Mouse (Mus musculus) spleen, adult 2 months (tissue): ENCODE results near the gene Krt78.

ENCODE experiments used
- CTCF ChIP-seq: fragments of 200-500 bp; IDR thresholded peaks from 2 replicates; pipeline ENCODE4 v1.5.1; 2011; ENCODE audit warnings: mild to moderate bottlenecking, inconsistent platforms; ENCODE audit not compliant: insufficient read depth, insufficient read length, insufficient replicate concordance; ENCODE audit errors: extremely low read depth
- POLR2A ChIP-seq: fragments of 200-500 bp; IDR thresholded peaks from 2 replicates; pipeline ENCODE4 v1.6.1; 2011; ENCODE audit warnings: low read depth, low read length, inconsistent platforms

- TF ChIP-seq CTCF: no peak
- no peak for TF ChIP-seq POLR2A
Measured at GRCm38 (mm10) chr15:101958891-101959290, 4.8 kb upstream of the Krt78 start.
